Mouse (Mus musculus): ENCODE data around the gene Rab3il1. TPM values are rescaled to one million over a fixed set of nuclear protein-coding genes. Genes with fewer than 3 reads are reported as not detected.

Rab3il1 gene
- polyA plus RNA-seq, 1 experiment from 2014 or later: 196 TPM

DNA sequence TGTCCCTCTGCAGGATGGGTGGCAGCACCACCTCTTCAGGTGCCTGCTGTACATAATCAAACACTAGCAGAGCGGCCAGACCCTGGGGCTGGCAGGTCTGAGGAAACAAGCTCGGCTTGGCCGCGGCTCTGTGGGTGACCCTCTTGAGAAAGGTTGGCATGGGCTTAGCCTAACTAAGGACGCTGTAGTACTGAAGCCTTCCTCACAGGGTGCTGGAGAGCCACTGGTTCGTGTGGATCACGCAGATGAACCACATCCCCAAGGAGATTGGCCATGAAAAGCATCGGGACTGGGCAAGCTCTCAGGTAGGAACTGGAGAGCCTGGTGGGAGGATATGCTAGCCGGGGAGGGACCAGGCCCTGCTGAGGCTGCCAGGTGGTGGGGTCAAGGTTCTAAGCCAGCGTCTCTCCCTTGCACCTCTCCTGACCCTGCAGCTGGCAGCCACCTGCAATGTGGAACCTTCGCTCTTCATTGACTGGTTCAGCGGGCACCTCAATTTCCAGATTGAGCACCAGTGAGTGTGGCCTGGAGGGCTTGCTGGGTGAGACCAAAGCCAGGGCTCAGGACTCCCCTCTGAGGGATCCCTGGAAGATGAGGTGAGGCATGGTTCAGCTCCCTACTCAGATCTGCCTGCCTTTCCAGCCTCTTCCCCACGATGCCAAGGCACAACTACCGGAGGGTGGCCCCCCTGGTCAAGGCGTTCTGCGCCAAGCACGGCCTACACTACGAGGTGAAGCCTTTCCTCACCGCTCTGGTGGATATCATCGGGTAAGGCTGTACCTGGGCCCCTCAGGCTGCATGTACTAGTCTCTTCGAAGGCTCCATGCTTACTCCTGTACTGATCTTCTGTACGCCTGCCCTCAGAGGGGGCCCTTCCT, 54.6 kb downstream of the Rab3il1 start:
- no peak overlapping the region for H3K4me2 ChIP-seq
- H3K27ac ChIP-seq: no peak overlapping the region
- H3K9ac ChIP-seq: no peak overlapping the region
- peaks cover 17% of the 10 kb centered on the region for H3K36me3 ChIP-seq
- peaks cover 43% of the 10 kb centered on the region for H3K4me1 ChIP-seq (replicated peaks)
- 0 out of 2 replicates have a peak, but pooled peaks cover 4% of the 10 kb centered on the region for H3K27me3 ChIP-seq
- DNase-seq (no peak), ATAC-seq (ENCODE audit: low read depth) (no peak)
- 80% methylated on average over 22 of the region's 22 CpGs for WGBS (ENCODE audit: insufficient replicate concordance)
- H3K4me3 ChIP-seq (replicated peaks): no peak overlapping the region
- H3K9me3 ChIP-seq (replicated peaks): no peaks in the 10 kb centered on the region

- H3K27ac ChIP-seq: peak overlapping the region; percentile 55
- H3K9ac ChIP-seq: no peak overlapping the region
- H3K4me1 ChIP-seq (replicated peaks): peaks cover 50% of the 10 kb centered on the region
- WGBS (ENCODE audit: insufficient replicate concordance): 70% methylated on average over 3 of the region's 3 CpGs
- 0 out of 2 replicates have a peak, but pooled peaks cover 4% of the 10 kb centered on the region for H3K27me3 ChIP-seq
- no peaks in the 10 kb centered on the region for H3K9me3 ChIP-seq (replicated peaks)
- ATAC-seq (ENCODE audit: low read depth) (no peak), DNase-seq (no peak)
- H3K36me3 ChIP-seq: peaks cover 18% of the 10 kb centered on the region
- H3K4me3 ChIP-seq (replicated peaks): no peak overlapping the region
- no peak overlapping the region for H3K4me2 ChIP-seq
Observed at GRCm38 (mm10) chr19:10056686-10057085, 55.2 kb downstream of the Rab3il1 start.

DNA sequence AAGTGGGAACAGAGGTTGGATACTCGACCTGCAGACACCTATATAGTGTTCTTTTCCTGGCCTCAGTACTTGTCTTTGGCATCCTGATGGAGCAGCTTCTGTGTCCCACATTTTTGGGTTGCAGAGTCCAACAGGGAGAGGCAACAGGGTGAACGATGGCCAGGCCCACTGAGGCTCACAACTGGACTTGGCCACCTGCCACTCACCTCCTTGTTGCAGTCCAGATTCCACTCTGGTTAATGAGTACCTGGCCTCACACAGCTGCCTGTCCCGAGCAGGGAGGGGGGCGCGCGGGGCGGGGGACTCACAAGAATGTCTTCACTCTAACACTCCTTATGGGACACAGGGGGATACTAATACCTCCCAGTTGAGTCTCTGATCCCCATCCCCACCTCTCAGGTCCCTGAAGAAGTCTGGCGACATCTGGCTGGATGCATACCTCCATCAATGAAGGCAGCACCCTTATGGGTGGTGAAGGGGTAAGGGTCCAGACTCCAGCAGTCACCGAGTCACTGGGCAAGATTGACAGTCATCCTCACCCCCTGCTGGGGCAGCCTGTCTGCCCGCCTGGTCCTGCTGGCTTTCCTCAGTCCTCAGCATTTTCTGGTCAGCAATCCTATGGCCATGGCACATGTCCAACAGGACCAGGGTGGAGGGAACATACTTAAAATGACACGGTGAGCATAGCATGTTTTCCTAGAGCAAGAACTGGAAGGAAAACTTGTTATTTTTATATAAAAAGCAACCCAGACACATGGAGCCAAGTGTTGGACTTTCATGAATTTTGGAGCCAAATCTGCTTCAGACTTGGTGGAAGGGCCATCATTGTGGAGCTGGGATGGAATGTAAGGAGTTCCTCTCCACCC, 56.2 kb downstream of the Rab3il1 start:
- Histone ChIP-seq H3K36me3 (peaks cover 26% of the 10 kb centered on the region), H3K27me3 (no peaks in the 10 kb centered on the region), H3K4me1 (replicated peaks) (peaks cover 60% of the 10 kb centered on the region), H3K27ac (peak overlapping the region; percentile 55; the same call in 1 of the 2 replicates), H3K9me3 (replicated peaks) (no peaks in the 10 kb centered on the region), H3K4me2 (0 out of 2 replicates have a peak overlapping the region, but pooled peaks have one; percentile 29), H3K9ac (no peak overlapping the region), H3K4me3 (replicated peaks) (no peak overlapping the region)
- WGBS (ENCODE audit: insufficient replicate concordance): 60% methylated on average over 11 of the region's 11 CpGs
- ATAC-seq (ENCODE audit: low read depth) (peak; percentile 45), DNase-seq (no peak)

- Histone ChIP-seq H3K27me3 (no peaks in the 10 kb centered on the region), H3K4me2 (no peak overlapping the region), H3K36me3 (peaks cover 31% of the 10 kb centered on the region), H3K4me3 (replicated peaks) (no peak overlapping the region), H3K9ac (no peak overlapping the region), H3K27ac (no peak overlapping the region), H3K9me3 (replicated peaks) (no peaks in the 10 kb centered on the region), H3K4me1 (replicated peaks) (peaks cover 64% of the 10 kb centered on the region)
- no peak for ATAC-seq (ENCODE audit: low read depth)
- no peak for DNase-seq
- WGBS (ENCODE audit: insufficient replicate concordance): 58% methylated on average over 1 of the region's 1 CpGs
Observed at GRCm38 (mm10) chr19:10058352-10058825, 56.9 kb downstream of the Rab3il1 start.

- Histone ChIP-seq H3K4me1 (replicated peaks) (peaks cover 64% of the 10 kb centered on the region), H3K9me3 (replicated peaks) (no peaks in the 10 kb centered on the region), H3K36me3 (peaks cover 36% of the 10 kb centered on the region), H3K27ac (0 out of 2 replicates have a peak overlapping the region, but pooled peaks have one; percentile 83), H3K4me3 (replicated peaks) (no peak overlapping the region), H3K4me2 (no peak overlapping the region; the same call in 1 of the 2 replicates), H3K9ac (no peak overlapping the region), H3K27me3 (no peaks in the 10 kb centered on the region)
- DNase-seq (no peak), ATAC-seq (ENCODE audit: low read depth) (no peak)
- WGBS (ENCODE audit: insufficient replicate concordance): 75% methylated on average over 9 of the region's 9 CpGs
Observed at GRCm38 (mm10) chr19:10058876-10059427, 57.5 kb downstream of the Rab3il1 start.

GRCm38 (mm10) chr19:10059911-10060567, 58.6 kb downstream of the Rab3il1 start:
- Histone ChIP-seq H3K27ac (peak overlapping the region; percentile 83), H3K9me3 (replicated peaks) (no peaks in the 10 kb centered on the region), H3K36me3 (peaks cover 45% of the 10 kb centered on the region), H3K4me3 (replicated peaks) (peak overlapping the region; percentile 32), H3K4me2 (peak overlapping the region; percentile 61), H3K27me3 (no peaks in the 10 kb centered on the region), H3K4me1 (replicated peaks) (peaks cover 72% of the 10 kb centered on the region), H3K9ac (peak overlapping the region; percentile 57)
- peak; percentile 65 for DNase-seq
- 7% methylated on average over 10 of the region's 10 CpGs for WGBS (ENCODE audit: insufficient replicate concordance)
- ATAC-seq (ENCODE audit: low read depth): peak; percentile 67

- H3K27ac ChIP-seq: peak overlapping the region; percentile 83
- ATAC-seq (ENCODE audit: low read depth) (peak; percentile 38), DNase-seq (peak; percentile 44)
- H3K36me3 ChIP-seq: peaks cover 47% of the 10 kb centered on the region
- no peak overlapping the region for H3K4me3 ChIP-seq (replicated peaks)
- WGBS (ENCODE audit: insufficient replicate concordance): 12% methylated on average over 8 of the region's 8 CpGs
- H3K4me2 ChIP-seq: peak overlapping the region; percentile 61
- H3K4me1 ChIP-seq (replicated peaks): peaks cover 79% of the 10 kb centered on the region
- no peaks in the 10 kb centered on the region for H3K27me3 ChIP-seq
- H3K9ac ChIP-seq: peak overlapping the region; percentile 57; the same call in 1 of the 2 replicates
- no peaks in the 10 kb centered on the region for H3K9me3 ChIP-seq (replicated peaks)
Observed at GRCm38 (mm10) chr19:10060783-10061590, 59.5 kb downstream of the Rab3il1 start.

DNA sequence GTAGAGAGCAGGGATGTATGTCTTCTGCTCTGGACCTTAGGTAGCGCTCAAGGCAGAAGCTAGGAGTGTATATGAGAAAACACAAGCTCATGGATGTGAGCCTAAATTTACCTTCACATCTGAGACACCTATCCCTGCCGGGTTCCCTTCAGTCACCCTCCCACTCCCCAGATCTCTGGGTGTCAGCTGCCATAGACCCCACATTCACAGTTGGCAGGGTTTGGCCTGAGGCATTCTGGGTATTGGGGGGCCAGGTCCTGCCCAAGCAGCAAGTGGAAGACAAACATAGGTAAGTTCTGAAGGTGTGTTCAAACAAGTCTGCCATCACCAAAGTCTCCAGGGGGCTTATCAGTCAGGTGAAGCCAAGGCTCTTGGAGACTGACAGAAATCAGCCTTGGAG, 60.2 kb downstream of the Rab3il1 start:
- H3K27ac ChIP-seq: peak overlapping the region; percentile 83
- H3K27me3 ChIP-seq: no peaks in the 10 kb centered on the region
- DNase-seq (no peak), ATAC-seq (ENCODE audit: low read depth) (no peak)
- H3K4me2 ChIP-seq: no peak overlapping the region
- no peaks in the 10 kb centered on the region for H3K9me3 ChIP-seq (replicated peaks)
- WGBS (ENCODE audit: insufficient replicate concordance): 81% methylated on average over 2 of the region's 2 CpGs
- H3K9ac ChIP-seq: 0 out of 2 replicates have a peak overlapping the region, but pooled peaks have one; percentile 57
- H3K4me1 ChIP-seq (replicated peaks): peaks cover 83% of the 10 kb centered on the region
- no peak overlapping the region for H3K4me3 ChIP-seq (replicated peaks)
- H3K36me3 ChIP-seq: peaks cover 50% of the 10 kb centered on the region

DNA sequence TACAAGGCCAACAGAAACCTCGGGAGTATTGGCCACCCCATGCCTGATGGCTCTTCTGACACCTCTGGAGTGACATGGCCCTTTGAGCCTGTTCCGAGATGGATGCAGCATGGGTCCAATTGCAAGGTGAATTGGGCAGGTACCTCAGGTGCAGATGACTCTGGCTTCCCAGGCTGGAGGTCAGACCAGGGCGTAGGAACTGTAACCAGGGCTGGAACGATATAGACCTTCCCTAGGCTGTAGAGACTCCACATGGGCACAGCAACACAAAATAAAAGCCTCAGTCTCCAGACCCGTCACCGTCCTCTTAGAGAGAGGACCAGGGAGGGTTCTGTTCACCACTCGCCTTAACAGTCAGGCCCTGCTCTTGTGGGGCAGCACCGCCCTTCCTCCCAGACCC, 60.8 kb downstream of the Rab3il1 start:
- no peaks in the 10 kb centered on the region for H3K27me3 ChIP-seq
- DNase-seq: no peak
- no peak overlapping the region for H3K27ac ChIP-seq
- no peak overlapping the region for H3K4me2 ChIP-seq
- WGBS (ENCODE audit: insufficient replicate concordance): 76% methylated on average over 8 of the region's 8 CpGs
- ATAC-seq (ENCODE audit: low read depth): no peak
- H3K4me1 ChIP-seq (replicated peaks): peaks cover 85% of the 10 kb centered on the region
- H3K9ac ChIP-seq: no peak overlapping the region
- peaks cover 55% of the 10 kb centered on the region for H3K36me3 ChIP-seq
- no peaks in the 10 kb centered on the region for H3K9me3 ChIP-seq (replicated peaks)
- no peak overlapping the region for H3K4me3 ChIP-seq (replicated peaks)

GRCm38 (mm10) chr19:10062862-10063261, 61.4 kb downstream of the Rab3il1 start:
- H3K9me3 ChIP-seq (replicated peaks): no peaks in the 10 kb centered on the region
- no peaks in the 10 kb centered on the region for H3K27me3 ChIP-seq
- DNase-seq (no peak), ATAC-seq (ENCODE audit: low read depth) (no peak)
- WGBS (ENCODE audit: insufficient replicate concordance): 59% methylated on average over 5 of the region's 5 CpGs
- no peak overlapping the region for H3K4me3 ChIP-seq (replicated peaks)
- H3K36me3 ChIP-seq: peaks cover 61% of the 10 kb centered on the region
- no peak overlapping the region for H3K27ac ChIP-seq
- H3K4me1 ChIP-seq (replicated peaks): peaks cover 86% of the 10 kb centered on the region
- H3K4me2 ChIP-seq: no peak overlapping the region
- no peak overlapping the region for H3K9ac ChIP-seq
